In the genomic region with DNA sequence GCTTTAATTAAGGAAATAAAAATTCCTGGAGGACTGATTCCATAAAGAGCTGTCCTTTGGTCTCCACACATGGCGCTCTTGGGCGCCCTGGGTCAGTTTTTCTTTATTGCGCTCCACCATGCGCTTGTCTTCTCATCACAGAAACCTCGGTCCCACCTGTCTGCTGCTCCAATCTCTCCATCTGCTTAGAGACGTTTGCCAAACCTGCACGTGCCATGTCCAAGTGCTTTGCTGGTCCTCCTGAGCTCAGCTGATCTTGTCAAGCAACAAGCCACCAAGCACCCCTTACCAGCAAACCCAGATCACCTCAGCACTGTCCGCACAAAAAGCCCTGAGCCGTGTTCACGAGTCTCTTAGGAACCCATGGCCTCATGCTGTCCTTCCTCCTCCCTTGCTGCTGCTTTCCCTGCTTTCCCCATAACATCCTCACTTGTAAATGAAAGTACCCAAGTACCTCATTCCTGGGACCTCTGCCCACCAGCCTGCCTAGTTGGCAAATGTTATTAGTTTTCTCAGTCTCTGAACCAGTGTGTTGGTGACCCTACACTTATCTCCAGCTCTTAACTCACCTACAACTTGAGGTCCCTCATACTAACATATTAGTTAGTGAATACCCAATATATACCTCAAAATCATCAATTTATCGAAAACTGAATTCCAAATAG, we compare ENCODE assay signal across 16 mouse cellular contexts. TPM values are rescaled to one million over a fixed set of nuclear protein-coding genes. Genes with fewer than 3 reads are reported as not detected.
"Had no signal": no experiment of that assay in that cellular context is flagged by ENCODE, and none has a peak within 500 bp of the region (broad histone marks: within the 10 kb centered on the region; RNA-seq: fewer than 3 reads in every experiment).

No protein-coding gene starts in this region.

- H3K4me3 ChIP-seq: layer of hippocampus, adult 2 months; limb, embryonic 13.5 days; liver, embryonic 15.5 days; midbrain, embryonic 13.5 days had no signal

- H3K27me3 ChIP-seq: limb, embryonic 13.5 days; liver, embryonic 15.5 days; midbrain, embryonic 13.5 days had no signal

- H3K4me2 ChIP-seq: limb, embryonic 13.5 days; liver, embryonic 15.5 days; midbrain, embryonic 13.5 days had no signal

- H3K4me1 ChIP-seq: limb, embryonic 13.5 days; liver, embryonic 15.5 days; midbrain, embryonic 13.5 days had no signal

- H3K27ac ChIP-seq: layer of hippocampus, adult 2 months; limb, embryonic 13.5 days; liver, embryonic 15.5 days; midbrain, embryonic 13.5 days had no signal

- ATAC-seq: lung, postnatal 0 days; midbrain, embryonic 13.5 days had no signal

- DNase-seq: kidney, postnatal 10 days; kidney, postnatal 4 days; left cerebral cortex, postnatal 4 days; lung, adult 2 months; lung, postnatal 36 days; right cerebral cortex, adult 18-20 months; right cerebral cortex, postnatal 25 days; thymus, postnatal 4 days had no signal

- H3K9me3 ChIP-seq: limb, embryonic 13.5 days; liver, embryonic 15.5 days; midbrain, embryonic 13.5 days had no signal

- H3K9ac ChIP-seq: limb, embryonic 13.5 days; liver, embryonic 15.5 days; midbrain, embryonic 13.5 days had no signal

RNA-seq across cellular contexts. Expression of a gene that starts 28.2 kb away (rescaled TPM):
- total RNA-seq: liver, adult 2 months; megakaryocyte progenitor cell, adult 5-6 weeks had no signal
- polyA plus RNA-seq: liver, adult 2 months; liver, embryonic 15.5 days; lung, adult 2 months; small intestine, adult 2 months had no signal
